Mouse (Mus musculus) ES-E14 (cell line): ENCODE data around the gene Mapk1. TPM values are rescaled to one million over a fixed set of nuclear protein-coding genes. Genes with fewer than 3 reads are reported as not detected.

ENCODE experiments used
- DNase-seq: peaks from one replicate; pipeline ENCODE4 v3.0.0-alpha.2; 2013; ENCODE audit warnings: low read depth, low spot score
- H3K27ac ChIP-seq: 2 replicates; pipeline ENCODE4 v1.5.1; 2012; ENCODE audit warnings: low read depth, mild to moderate bottlenecking, low read length, moderate library complexity, mixed read lengths; ENCODE audit not compliant: poor library complexity, insufficient read depth, severe bottlenecking
- H3K36me3 ChIP-seq: 2 replicates; pipeline ENCODE4 v1.6.1; 2012; ENCODE audit warnings: mild to moderate bottlenecking, low read length, moderate library complexity, mixed read lengths; ENCODE audit not compliant: control insufficient read depth, poor library complexity, insufficient read depth, severe bottlenecking
- H3K4me1 ChIP-seq, 2 experiments: fragments of 150-350 bp in 1 of 2; sonication (generic) in 1 of 2; 2 replicates each; pipeline ENCODE4 v1.6.1; 2012; ENCODE audit warnings: low read length in 2 of 2, mild to moderate bottlenecking in 1 of 2, mixed read lengths in 1 of 2; ENCODE audit not compliant: control insufficient read depth in 2 of 2, insufficient read depth in 2 of 2, poor library complexity in 1 of 2
- H3K4me3 ChIP-seq, 2 experiments: fragments of 150-350 bp in 1 of 2; sonication (generic) in 1 of 2; 2 replicates each; pipeline ENCODE4 v1.5.1; 2012; ENCODE audit warnings: low read length in 2 of 2, low read depth in 1 of 2, mild to moderate bottlenecking in 1 of 2, mixed read lengths in 1 of 2; ENCODE audit not compliant: insufficient read depth in 1 of 2, poor library complexity in 1 of 2, severe bottlenecking in 1 of 2
- H3K9ac ChIP-seq: 2 replicates; pipeline ENCODE4 v1.6.1; 2012; ENCODE audit warnings: low read depth, mild to moderate bottlenecking, low read length, mixed read lengths; ENCODE audit not compliant: poor library complexity, insufficient read depth, severe bottlenecking
- H3K9me3 ChIP-seq: fragments of 150-350 bp; sonication (generic); 2 replicates; pipeline ENCODE4 v1.6.1; 2012; ENCODE audit warnings: low read depth, mild to moderate bottlenecking, low read length; ENCODE audit not compliant: control insufficient read depth, insufficient read depth
- CHD2 ChIP-seq: IDR thresholded peaks from 2 replicates; pipeline ENCODE4 v1.6.1; 2014; ENCODE audit warnings: mild to moderate bottlenecking, low read depth, low read length, inconsistent platforms
- HCFC1 ChIP-seq: IDR thresholded peaks from 2 replicates; pipeline ENCODE4 v1.6.1; 2012; ENCODE audit warnings: low read length, inconsistent platforms, borderline replicate concordance; ENCODE audit not compliant: insufficient read depth
- MAFK ChIP-seq: IDR thresholded peaks from 2 replicates; pipeline ENCODE4 v1.6.1; 2014; ENCODE audit warnings: mild to moderate bottlenecking, low read depth, low read length, inconsistent platforms; ENCODE audit not compliant: insufficient read depth
- ZC3H11A ChIP-seq: IDR thresholded peaks from 2 replicates; pipeline ENCODE4 v1.6.1; 2012; ENCODE audit warnings: low read depth, mild to moderate bottlenecking, inconsistent platforms, low read length, borderline replicate concordance
- ZNF384 ChIP-seq: IDR thresholded peaks from 2 replicates; pipeline ENCODE4 v1.6.1; 2012; ENCODE audit warnings: low read depth, low read length, inconsistent platforms
- in situ Hi-C, 2 experiments: fragments of 600-800 bp; cut with MboI; formaldehyde crosslinking; loops; one replicate each; pipeline ENCODE4 v1.15.1; 2025; ENCODE audit warnings: low sequenced_read_pairs in 2 of 2, inconsistent platforms in 1 of 2; ENCODE audit not compliant: unreplicated experiment in 2 of 2
- total RNA-seq: library from RNA; depleted of rRNA; stranded (reverse); fragments of 300-350 nt; gene quantifications from 2 replicates; pipeline ENCODE4 v1.2.3, GENCODE M21; 2012

Mapk1 gene
- total RNA-seq, 1 experiment = 136 TPM

- in situ Hi-C loops = no loop called here
- H3K4me3 ChIP-seq = no peak overlapping the region
- no peak for TF ChIP-seq HCFC1
- no peak for TF ChIP-seq MAFK
- TF ChIP-seq CHD2 = no peak
- no peak for TF ChIP-seq ZNF384
- no peak for TF ChIP-seq ZC3H11A
- H3K36me3 ChIP-seq = peaks cover 30% of the 10 kb centered on the region
- no peak for DNase-seq
- no peak overlapping the region for H3K27ac ChIP-seq
- no peak overlapping the region for H3K9ac ChIP-seq
- H3K9me3 ChIP-seq = no peaks in the 10 kb centered on the region
- H3K4me1 ChIP-seq = peaks cover 0 to 2% of the 10 kb centered on the region in 2 experiments; a peak in 1 of 4 replicates
Measured at GRCm38 (mm10) chr16:17040716-17041115, 57.5 kb downstream of the Mapk1 start.

DNA sequence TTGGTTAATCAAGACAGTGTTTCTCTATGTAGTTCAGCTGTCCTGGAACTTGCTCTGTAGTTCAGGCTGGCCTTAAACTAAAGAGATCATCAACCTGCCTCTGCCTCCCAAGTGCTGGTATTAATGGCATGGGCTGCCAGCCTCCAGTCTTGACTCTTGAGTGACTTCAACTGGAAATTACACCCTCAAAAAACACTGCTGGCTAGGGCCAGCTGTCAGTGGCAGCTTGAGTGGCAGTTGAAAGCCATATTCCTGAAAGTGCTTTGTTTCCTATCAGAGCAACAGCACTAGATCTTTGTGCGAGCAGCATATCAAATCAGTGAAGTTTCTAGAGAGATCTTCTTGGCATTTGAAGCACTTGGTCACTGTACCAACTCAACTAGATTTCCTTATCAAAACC, 58.2 kb downstream of the Mapk1 start:
- Histone ChIP-seq H3K27ac (no peak overlapping the region), H3K9me3 (no peaks in the 10 kb centered on the region), H3K9ac (no peak overlapping the region), H3K4me3 (no peak overlapping the region), H3K4me1 (peaks cover 0 to 2% of the 10 kb centered on the region in 2 experiments; a peak in 1 of 4 replicates), H3K36me3 (peaks cover 31% of the 10 kb centered on the region)
- DNase-seq = no peak
- no peak for TF ChIP-seq HCFC1
- no peak for TF ChIP-seq ZC3H11A
- no peak for TF ChIP-seq ZNF384
- no peak for TF ChIP-seq CHD2
- no peak for TF ChIP-seq MAFK
- in situ Hi-C loops = no loop called here

GRCm38 (mm10) chr16:17044320-17044719, 61.1 kb downstream of the Mapk1 start:
- H3K9ac ChIP-seq = no peak overlapping the region
- H3K4me1 ChIP-seq = peaks cover 0 to 2% of the 10 kb centered on the region in 2 experiments; a peak in 1 of 4 replicates
- H3K9me3 ChIP-seq = no peaks in the 10 kb centered on the region
- H3K4me3 ChIP-seq = no peak overlapping the region
- no peak overlapping the region for H3K27ac ChIP-seq
- H3K36me3 ChIP-seq = peaks cover 33% of the 10 kb centered on the region
- DNase-seq = no peak
- in situ Hi-C loops = no loop called here
- no peak for TF ChIP-seq ZNF384
- TF ChIP-seq HCFC1 = no peak
- TF ChIP-seq MAFK = no peak
- TF ChIP-seq CHD2 = no peak
- TF ChIP-seq ZC3H11A = no peak

DNA sequence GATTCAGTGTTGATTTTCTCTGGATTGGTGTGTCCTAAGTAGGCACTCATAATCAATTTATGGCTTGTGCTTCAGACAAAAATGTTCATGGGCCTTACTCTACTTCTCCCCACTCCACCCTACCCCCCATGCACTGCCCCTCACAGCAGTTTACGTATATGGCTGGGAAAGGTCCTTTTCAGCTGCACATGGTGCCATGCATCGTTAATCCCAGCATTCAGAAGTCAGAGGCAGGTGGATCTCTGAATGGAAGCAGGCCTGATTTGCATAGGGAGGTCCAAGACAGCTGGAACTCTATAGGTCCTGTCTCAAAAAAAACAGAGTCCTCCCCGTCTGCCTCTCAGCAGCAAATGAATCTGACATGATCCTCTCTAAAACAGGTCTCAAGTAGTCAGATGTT, 62.1 kb downstream of the Mapk1 start:
- Histone ChIP-seq H3K9ac (no peak overlapping the region), H3K4me3 (no peak overlapping the region), H3K36me3 (peaks cover 27% of the 10 kb centered on the region), H3K27ac (no peak overlapping the region), H3K9me3 (no peaks in the 10 kb centered on the region), H3K4me1 (peaks cover 0 to 2% of the 10 kb centered on the region in 2 experiments; a peak in 1 of 4 replicates)
- TF ChIP-seq ZC3H11A (no peak), HCFC1 (no peak), ZNF384 (no peak), MAFK (no peak), CHD2 (no peak)
- in situ Hi-C loops = no loop called here
- DNase-seq = no peak

- Histone ChIP-seq H3K4me1 (peaks cover 0 to 6% of the 10 kb centered on the region in 2 experiments; a peak in 1 of 4 replicates), H3K27ac (no peak overlapping the region), H3K9me3 (no peaks in the 10 kb centered on the region), H3K4me3 (no peak overlapping the region), H3K36me3 (peaks cover 11% of the 10 kb centered on the region), H3K9ac (no peak overlapping the region)
- in situ Hi-C loops = no loop called here
- DNase-seq = no peak
- TF ChIP-seq ZNF384 = no peak
- TF ChIP-seq ZC3H11A = no peak
- TF ChIP-seq CHD2 = no peak
- TF ChIP-seq MAFK = no peak
- TF ChIP-seq HCFC1 = no peak
Measured at GRCm38 (mm10) chr16:17049886-17050285, 66.7 kb downstream of the Mapk1 start.
